Mouse (Mus musculus): ENCODE results near the gene Ddx23. TPM values are rescaled to one million over a fixed set of nuclear protein-coding genes. Genes with fewer than 3 reads are reported as not detected.
A peak's percentile ranks its signal among the peaks of the same experiment; 100 is the strongest.

Gene Ddx23
- total and polyA plus RNA-seq, 2 experiments from 2014 or later: 12.9 to 25.1 TPM

- Histone ChIP-seq H3K4me1 (ENCODE audit: control insufficient read depth, insufficient read depth) (peaks cover 14% of the 10 kb centered on the region), H3K9me3 (replicated peaks; ENCODE audit: control insufficient read depth, low read length) (no peaks in the 10 kb centered on the region), H3K27me3 (ENCODE audit: control insufficient read depth, insufficient read depth, low read length) (peaks cover 45% of the 10 kb centered on the region), H3K9ac (replicated peaks; ENCODE audit: low read depth, low read length) (peak overlapping the region; percentile 58), H3K27ac (ENCODE audit: low read depth) (0 out of 2 replicates have a peak overlapping the region, but pooled peaks have one; percentile 35), H3K36me3 (replicated peaks; ENCODE audit: control insufficient read depth, insufficient read depth, low read length) (no peaks in the 10 kb centered on the region), H3K4me2 (ENCODE audit: low read depth, low read length) (peak overlapping the region; percentile 89), H3K4me3 (ENCODE audit: low read depth, low read length) (peak overlapping the region; percentile 68)
- 7% methylated on average over 21 of the region's 21 CpGs for WGBS
- DNase-seq (ENCODE audit: low spot score) (no peak), ATAC-seq (ENCODE audit: insufficient read depth, low read depth) (no peak)
- TF ChIP-seq EP300 (IDR thresholded peaks at IDR 0.05; ENCODE audit: low read depth): no peak
- no peak for TF ChIP-seq CTCF (IDR thresholded peaks at IDR 0.05; ENCODE audit: low read depth)
These were observed 27.3 kb downstream of the Ddx23 start for GRCm38 (mm10) chr15:98635291-98635841.

GRCm38 (mm10) chr15:98634541-98635081 is 28.1 kb downstream of the Ddx23 start:
- H3K9me3 ChIP-seq (replicated peaks; ENCODE audit: control insufficient read depth, low read length): no peaks in the 10 kb centered on the region
- H3K4me3 ChIP-seq (ENCODE audit: low read depth, low read length): peak overlapping the region; percentile 68
- H3K4me2 ChIP-seq (ENCODE audit: low read depth, low read length): peak overlapping the region; percentile 89
- peaks cover 50% of the 10 kb centered on the region for H3K27me3 ChIP-seq (ENCODE audit: control insufficient read depth, insufficient read depth, low read length)
- 2% methylated on average over 28 of the region's 65 CpGs for WGBS
- DNase-seq (ENCODE audit: low spot score) (no peak), ATAC-seq (ENCODE audit: insufficient read depth, low read depth) (peak; percentile 38)
- peak overlapping the region; percentile 58 for H3K9ac ChIP-seq (replicated peaks; ENCODE audit: low read depth, low read length)
- peaks cover 14% of the 10 kb centered on the region for H3K4me1 ChIP-seq (ENCODE audit: control insufficient read depth, insufficient read depth)
- no peak for TF ChIP-seq CTCF (IDR thresholded peaks at IDR 0.05; ENCODE audit: low read depth)
- TF ChIP-seq EP300 (IDR thresholded peaks at IDR 0.05; ENCODE audit: low read depth): no peak
- H3K27ac ChIP-seq (ENCODE audit: low read depth): 0 out of 2 replicates have a peak overlapping the region, but pooled peaks have one; percentile 35
- H3K36me3 ChIP-seq (replicated peaks; ENCODE audit: control insufficient read depth, insufficient read depth, low read length): no peaks in the 10 kb centered on the region

GRCm38 (mm10) chr15:98633822-98634470 is 28.7 kb downstream of the Ddx23 start:
- Histone ChIP-seq H3K27me3 (ENCODE audit: control insufficient read depth, insufficient read depth, low read length) (peaks cover 54% of the 10 kb centered on the region), H3K9ac (replicated peaks; ENCODE audit: low read depth, low read length) (peak overlapping the region; percentile 58; the same call in 1 of the 2 replicates), H3K4me3 (ENCODE audit: low read depth, low read length) (peak overlapping the region; percentile 68), H3K36me3 (replicated peaks; ENCODE audit: control insufficient read depth, insufficient read depth, low read length) (no peaks in the 10 kb centered on the region), H3K27ac (ENCODE audit: low read depth) (no peak overlapping the region), H3K4me2 (ENCODE audit: low read depth, low read length) (peak overlapping the region; percentile 89), H3K4me1 (ENCODE audit: control insufficient read depth, insufficient read depth) (peaks cover 18% of the 10 kb centered on the region), H3K9me3 (replicated peaks; ENCODE audit: control insufficient read depth, low read length) (no peaks in the 10 kb centered on the region)
- ATAC-seq (ENCODE audit: insufficient read depth, low read depth) (no peak), DNase-seq (ENCODE audit: low spot score) (no peak)
- under 1% methylated on average over 24 of the region's 25 CpGs for WGBS
- no peak for TF ChIP-seq EP300 (IDR thresholded peaks at IDR 0.05; ENCODE audit: low read depth)
- no peak for TF ChIP-seq CTCF (IDR thresholded peaks at IDR 0.05; ENCODE audit: low read depth)

- Histone ChIP-seq H3K4me1 (ENCODE audit: control insufficient read depth, insufficient read depth) (peaks cover 18% of the 10 kb centered on the region), H3K9ac (replicated peaks; ENCODE audit: low read depth, low read length) (no peak overlapping the region), H3K9me3 (replicated peaks; ENCODE audit: control insufficient read depth, low read length) (no peaks in the 10 kb centered on the region), H3K4me3 (ENCODE audit: low read depth, low read length) (peak overlapping the region; percentile 36), H3K4me2 (ENCODE audit: low read depth, low read length) (peak overlapping the region; percentile 63), H3K27me3 (ENCODE audit: control insufficient read depth, insufficient read depth, low read length) (peaks cover 58% of the 10 kb centered on the region), H3K27ac (ENCODE audit: low read depth) (no peak overlapping the region), H3K36me3 (replicated peaks; ENCODE audit: control insufficient read depth, insufficient read depth, low read length) (no peaks in the 10 kb centered on the region)
- ATAC-seq (ENCODE audit: insufficient read depth, low read depth): no peak
- DNase-seq (ENCODE audit: low spot score): no peak
- WGBS: 8% methylated on average over 4 of the region's 4 CpGs
- TF ChIP-seq CTCF (IDR thresholded peaks at IDR 0.05; ENCODE audit: low read depth) (no peak), EP300 (IDR thresholded peaks at IDR 0.05; ENCODE audit: low read depth) (no peak)
These were observed 29.8 kb downstream of the Ddx23 start for GRCm38 (mm10) chr15:98632921-98633320.

- Histone ChIP-seq H3K4me3 (ENCODE audit: low read depth, low read length) (peak overlapping the region; percentile 36), H3K4me1 (ENCODE audit: control insufficient read depth, insufficient read depth) (peaks cover 18% of the 10 kb centered on the region), H3K4me2 (ENCODE audit: low read depth, low read length) (peak overlapping the region; percentile 63), H3K27me3 (ENCODE audit: control insufficient read depth, insufficient read depth, low read length) (peaks cover 58% of the 10 kb centered on the region), H3K9me3 (replicated peaks; ENCODE audit: control insufficient read depth, low read length) (no peaks in the 10 kb centered on the region), H3K9ac (replicated peaks; ENCODE audit: low read depth, low read length) (no peak overlapping the region), H3K36me3 (replicated peaks; ENCODE audit: control insufficient read depth, insufficient read depth, low read length) (no peaks in the 10 kb centered on the region), H3K27ac (ENCODE audit: low read depth) (no peak overlapping the region)
- ATAC-seq (ENCODE audit: insufficient read depth, low read depth) (peak; percentile 35; the same call in 1 of the 2 replicates), DNase-seq (ENCODE audit: low spot score) (no peak)
- WGBS: 2% methylated on average over 25 of the region's 25 CpGs
- TF ChIP-seq CTCF (IDR thresholded peaks at IDR 0.05; ENCODE audit: low read depth) (no peak), EP300 (IDR thresholded peaks at IDR 0.05; ENCODE audit: low read depth) (no peak)
These were observed 30.5 kb downstream of the Ddx23 start for GRCm38 (mm10) chr15:98632107-98632744.

Data from heart, postnatal 0 days (tissue).